Mouse (Mus musculus): ENCODE data around the gene Prss40. TPM values are rescaled to one million over a fixed set of nuclear protein-coding genes. Genes with fewer than 3 reads are reported as not detected.

The Prss40 gene
- polyA plus RNA-seq, 1 experiment from 2014 or later = not detected

- Histone ChIP-seq H3K4me1 (replicated peaks) (no peaks in the 10 kb centered on the region), H3K9me3 (peaks cover 5% of the 10 kb centered on the region; the same call in 1 of the 2 replicates), H3K27me3 (no peaks in the 10 kb centered on the region), H3K36me3 (no peaks in the 10 kb centered on the region), H3K9ac (no peak overlapping the region), H3K27ac (replicated peaks) (no peak overlapping the region), H3K4me2 (no peak overlapping the region), H3K4me3 (no peak overlapping the region)
- 30% methylated on average over 3 of the region's 3 CpGs for WGBS
- no peak for ATAC-seq (ENCODE audit: low read depth)
Measured at GRCm38 (mm10) chr1:34502991-34503390, 57.8 kb downstream of the Prss40 start.

Other genes with a start within 250 kb of the Prss40 start
- 60.7 and 65.1 TPM in 2 replicates for gene Ccdc115, start 121.3 kb downstream of the Prss40 start, polyA plus RNA-seq (2015; fragmentation: Nextera tagmentation; extraction: Ambion mirVana)
- gene Imp4, start 121.1 kb downstream of the Prss40 start, polyA plus RNA-seq (2015; fragmentation: Nextera tagmentation; extraction: Ambion mirVana) = 55.5 and 61.0 TPM in 2 replicates
- gene Ptpn18, start 101.2 kb downstream of the Prss40 start, polyA plus RNA-seq (2015; fragmentation: Nextera tagmentation; extraction: Ambion mirVana) = 6.3 and 10.0 TPM in 2 replicates
- not detected in 2 replicates for gene Prss39, start 62.5 kb downstream of the Prss40 start, polyA plus RNA-seq (2015; fragmentation: Nextera tagmentation; extraction: Ambion mirVana)
- gene Cfc1, start 25.3 kb downstream of the Prss40 start, polyA plus RNA-seq (2015; fragmentation: Nextera tagmentation; extraction: Ambion mirVana) = not detected in 2 replicates
- gene Amer3, start 18.7 kb upstream of the Prss40 start, polyA plus RNA-seq (2015; fragmentation: Nextera tagmentation; extraction: Ambion mirVana) = 19.6 and 21.9 TPM in 2 replicates